Mouse (Mus musculus) liver, embryonic 11.5 days (tissue): Measurements from ENCODE around the gene Tesk1. TPM values are rescaled to one million over a fixed set of nuclear protein-coding genes. Genes with fewer than 3 reads are reported as not detected.

ENCODE experiments used
- ATAC-seq: fragments of 200-750 bp; cut with Nextera tagmentation; replicated peaks from 2 replicates; pipeline ENCODE4 v1.8.0; 2017; ENCODE audit warnings: moderate number of reproducible peaks, mild to moderate bottlenecking, moderate TSS enrichment, moderate library complexity; ENCODE audit not compliant: low FRiP score
- DNase-seq: peaks from one replicate; pipeline ENCODE4 v3.0.0-alpha.2; 2017; ENCODE audit warnings: low spot score
- H3K27ac ChIP-seq: fragments of 300-500 bp; sonication (generic); 2 replicates; pipeline ENCODE4 v1.5.1; 2014; ENCODE audit warnings: mild to moderate bottlenecking, low read depth, low read length, control low read depth
- H3K27me3 ChIP-seq: fragments of 300-500 bp; sonication (generic); replicated peaks from 2 replicates; pipeline ENCODE4 v1.6.1; 2014; ENCODE audit warnings: low read length, mixed read lengths; ENCODE audit not compliant: control insufficient read depth, insufficient read depth
- H3K36me3 ChIP-seq: fragments of 300-500 bp; sonication (generic); 2 replicates; pipeline ENCODE4 v1.6.1; 2014; ENCODE audit warnings: mild to moderate bottlenecking, low read length, moderate library complexity, mixed read lengths; ENCODE audit not compliant: control insufficient read depth, insufficient read depth
- H3K4me1 ChIP-seq: fragments of 300-500 bp; sonication (generic); replicated peaks from 2 replicates; pipeline ENCODE4 v1.6.1; 2014; ENCODE audit warnings: low read length, mixed read lengths; ENCODE audit not compliant: control insufficient read depth, insufficient read depth
- H3K4me2 ChIP-seq: fragments of 300-500 bp; sonication (generic); 2 replicates; pipeline ENCODE4 v1.6.1; 2014; ENCODE audit warnings: mild to moderate bottlenecking, control low read depth, moderate library complexity
- H3K4me3 ChIP-seq: fragments of 300-500 bp; sonication (generic); 2 replicates; pipeline ENCODE4 v1.5.1; 2014; ENCODE audit warnings: low read depth, low read length, control low read depth
- H3K9ac ChIP-seq: fragments of 300-500 bp; sonication (generic); 2 replicates; pipeline ENCODE4 v1.6.1; 2014; ENCODE audit warnings: low read depth, low read length, control low read depth
- H3K9me3 ChIP-seq: fragments of 300-500 bp; sonication (generic); 2 replicates; pipeline ENCODE4 v1.6.1; 2016; ENCODE audit warnings: low read length, inconsistent platforms, mixed read lengths; ENCODE audit not compliant: control insufficient read depth
- WGBS: fragments of 180-500 bp; shearing (Covaris S2); extraction: QIAGEN DNeasy Blood & Tissue Kit; methylation state at CpG from one replicate; pipeline ENCODE4 v1.1.7; 2014; 5-methylcytosine and 5-hydroxymethylcytosine counted together
- polyA plus RNA-seq: library from polyadenylated mRNA; unstranded; fragments of >200 nt; fragmentation: Nextera tagmentation; extraction: Ambion mirVana; gene quantifications from 2 replicates; pipeline ENCODE4 v1.2.1, GENCODE M21; 2014

The Tesk1 gene
- 4.3 TPM in 2 replicates for polyA plus RNA-seq

DNA sequence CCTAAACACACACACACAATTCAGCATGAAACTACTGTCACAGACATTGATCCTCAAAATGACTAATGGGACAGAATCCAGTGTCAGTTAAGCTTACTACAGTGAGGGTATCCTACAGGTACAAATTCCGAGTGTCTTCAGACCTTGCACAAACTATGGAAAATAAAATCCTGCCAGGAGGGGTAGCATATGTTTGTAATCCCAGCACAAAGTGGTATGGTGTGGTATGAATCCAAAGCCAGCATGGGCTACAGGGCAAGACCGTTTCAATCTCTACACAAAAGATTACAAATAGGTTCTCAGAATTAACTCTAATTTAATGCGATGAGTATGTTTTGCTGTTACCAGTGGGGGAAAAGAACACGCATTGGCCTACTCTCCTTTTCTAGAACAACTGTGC is at the start of gene Tesk1:
Tesk1 (plus strand) TSS at position 301 of the 400 bp plus-strand sequence.
- Histone ChIP-seq H3K4me3 (peak within 1 kb of the TSS; percentile 72), H3K4me1 (0 out of 2 replicates have a peak, but pooled peaks cover 8% of the 10 kb centered on the region), H3K9me3 (no peaks in the 10 kb centered on the region), H3K4me2 (peak within 1 kb of the TSS; percentile 88), H3K9ac (peak within 1 kb of the TSS; percentile 84), H3K36me3 (no peaks in the 10 kb centered on the region; the same call in 1 of the 2 replicates), H3K27ac (peak within 1 kb of the TSS; percentile 84), H3K27me3 (no peaks in the 10 kb centered on the region; the same call in none of the 2 replicates)
- ATAC-seq: no peak
- 26% methylated on average over 4 of the region's 4 CpGs for WGBS
- no peak for DNase-seq

- Histone ChIP-seq H3K36me3 (no peaks in the 10 kb centered on the region), H3K9me3 (no peaks in the 10 kb centered on the region), H3K27me3 (peaks cover 5% of the 10 kb centered on the region; the same call in 1 of the 2 replicates), H3K4me1 (peaks cover 8% of the 10 kb centered on the region; the same call in 1 of the 2 replicates), H3K4me2 (no peak overlapping the region), H3K4me3 (no peak overlapping the region), H3K27ac (peak overlapping the region; percentile 19; the same call in 1 of the 2 replicates), H3K9ac (no peak overlapping the region)
- no peak for DNase-seq
- WGBS: 46% methylated on average over 15 of the region's 15 CpGs
- ATAC-seq: no peak
Observed at GRCm38 (mm10) chr4:43394345-43394891, 47.3 kb upstream of the Tesk1 start.

DNA sequence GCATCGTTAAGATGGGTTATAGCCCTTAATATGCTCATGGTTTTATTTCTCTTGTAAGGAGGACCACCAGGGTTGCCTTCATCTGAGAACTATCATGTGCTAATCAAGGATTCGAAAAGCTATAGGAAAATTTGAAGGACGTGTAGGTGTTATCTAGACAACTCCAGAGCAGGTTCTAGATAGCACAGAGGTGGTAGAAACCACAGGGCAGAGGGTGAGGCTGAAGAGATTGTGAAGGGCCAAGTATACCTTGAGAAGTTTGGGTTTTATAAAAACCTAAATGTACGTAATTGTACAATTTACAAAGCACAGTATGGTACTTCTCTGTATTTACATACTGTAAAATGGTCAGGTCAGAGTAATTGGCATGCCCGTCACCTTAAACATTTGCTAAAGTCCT is 46.6 kb upstream of the Tesk1 start:
- DNase-seq (no peak), ATAC-seq (no peak)
- 74% methylated on average over 5 of the region's 5 CpGs for WGBS
- Histone ChIP-seq H3K27me3 (peaks cover 5% of the 10 kb centered on the region; the same call in 1 of the 2 replicates), H3K9me3 (no peaks in the 10 kb centered on the region), H3K4me1 (peaks cover 10% of the 10 kb centered on the region), H3K27ac (peak overlapping the region; percentile 19; the same call in 1 of the 2 replicates), H3K4me2 (no peak overlapping the region), H3K36me3 (no peaks in the 10 kb centered on the region), H3K9ac (no peak overlapping the region), H3K4me3 (no peak overlapping the region)

DNA sequence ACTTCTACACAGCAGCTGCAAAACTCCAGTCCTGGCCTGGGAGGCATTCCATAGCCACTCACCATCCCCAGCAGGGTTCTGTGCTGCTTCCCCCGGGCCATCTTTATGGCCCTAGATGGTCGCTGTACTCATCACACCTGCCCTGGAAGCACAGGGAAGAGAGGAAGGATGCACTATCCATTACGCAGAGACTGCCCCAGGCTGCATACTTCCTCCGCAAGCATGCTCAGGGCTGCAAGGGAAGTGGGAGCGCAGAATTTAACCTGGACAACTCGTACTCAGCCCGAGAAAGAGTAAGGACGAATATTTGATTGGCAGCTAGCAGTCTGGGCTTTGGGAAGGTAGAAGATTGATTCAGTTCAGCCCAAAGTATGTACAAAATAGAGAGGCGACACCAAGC is 45.9 kb upstream of the Tesk1 start:
- Histone ChIP-seq H3K4me2 (no peak overlapping the region), H3K9me3 (no peaks in the 10 kb centered on the region), H3K9ac (no peak overlapping the region), H3K4me3 (no peak overlapping the region), H3K27ac (no peak overlapping the region), H3K27me3 (peaks cover 5% of the 10 kb centered on the region; the same call in 1 of the 2 replicates), H3K36me3 (no peaks in the 10 kb centered on the region), H3K4me1 (peaks cover 10% of the 10 kb centered on the region)
- DNase-seq (no peak), ATAC-seq (no peak)
- WGBS: 65% methylated on average over 9 of the region's 9 CpGs

DNA sequence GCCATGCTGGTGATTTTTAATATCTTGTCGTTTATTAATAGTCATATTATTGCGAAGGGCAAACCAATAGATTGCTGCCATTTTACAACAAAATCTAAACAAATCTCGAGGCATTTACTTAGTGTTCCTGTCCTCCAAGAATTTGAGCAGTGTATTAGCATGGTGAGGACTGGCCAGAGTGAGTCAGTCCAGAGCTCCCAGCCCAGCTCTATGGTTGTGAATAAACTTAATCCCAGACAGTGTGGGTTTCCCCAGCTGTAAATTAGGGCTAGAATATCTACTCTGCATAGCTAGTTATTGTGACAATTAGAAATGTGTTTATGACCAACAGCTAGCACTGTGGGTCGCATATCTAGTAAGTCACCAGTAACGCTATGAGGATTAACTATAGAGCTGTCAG is 45.4 kb upstream of the Tesk1 start:
- peaks cover 5% of the 10 kb centered on the region; the same call in 1 of the 2 replicates for H3K27me3 ChIP-seq
- no peak overlapping the region for H3K4me3 ChIP-seq
- 79% methylated on average over 5 of the region's 5 CpGs for WGBS
- H3K9me3 ChIP-seq: no peaks in the 10 kb centered on the region
- H3K4me1 ChIP-seq: peaks cover 10% of the 10 kb centered on the region
- H3K9ac ChIP-seq: no peak overlapping the region
- no peaks in the 10 kb centered on the region for H3K36me3 ChIP-seq
- DNase-seq: no peak
- no peak overlapping the region for H3K4me2 ChIP-seq
- no peak for ATAC-seq
- H3K27ac ChIP-seq: no peak overlapping the region

- Histone ChIP-seq H3K27me3 (peaks cover 5% of the 10 kb centered on the region; the same call in 1 of the 2 replicates), H3K9me3 (no peaks in the 10 kb centered on the region), H3K4me3 (no peak overlapping the region), H3K9ac (no peak overlapping the region), H3K27ac (no peak overlapping the region), H3K36me3 (no peaks in the 10 kb centered on the region), H3K4me2 (no peak overlapping the region), H3K4me1 (peaks cover 10% of the 10 kb centered on the region)
- 73% methylated on average over 4 of the region's 4 CpGs for WGBS
- ATAC-seq (no peak), DNase-seq (no peak)
Observed at GRCm38 (mm10) chr4:43398014-43398413, 43.7 kb upstream of the Tesk1 start.

- H3K9ac ChIP-seq: no peak overlapping the region
- ATAC-seq: no peak
- H3K9me3 ChIP-seq: no peaks in the 10 kb centered on the region
- no peak overlapping the region for H3K4me3 ChIP-seq
- peaks cover 5% of the 10 kb centered on the region; the same call in 1 of the 2 replicates for H3K27me3 ChIP-seq
- no peak overlapping the region for H3K27ac ChIP-seq
- WGBS: 45% methylated on average over 17 of the region's 17 CpGs
- H3K36me3 ChIP-seq: no peaks in the 10 kb centered on the region
- no peak overlapping the region; the same call in 1 of the 2 replicates for H3K4me2 ChIP-seq
- peaks cover 10% of the 10 kb centered on the region for H3K4me1 ChIP-seq
- DNase-seq: no peak
Observed at GRCm38 (mm10) chr4:43398829-43399331, 42.9 kb upstream of the Tesk1 start.

GRCm38 (mm10) chr4:43399391-43400131 is 42.2 kb upstream of the Tesk1 start:
- ATAC-seq (no peak), DNase-seq (no peak)
- peaks cover 5% of the 10 kb centered on the region; the same call in 1 of the 2 replicates for H3K27me3 ChIP-seq
- H3K9me3 ChIP-seq: no peaks in the 10 kb centered on the region
- H3K4me1 ChIP-seq: peaks cover 8% of the 10 kb centered on the region; the same call in 1 of the 2 replicates
- H3K36me3 ChIP-seq: no peaks in the 10 kb centered on the region
- 73% methylated on average over 31 of the region's 31 CpGs for WGBS
- H3K4me2 ChIP-seq: no peak overlapping the region; the same call in 1 of the 2 replicates
- H3K9ac ChIP-seq: no peak overlapping the region
- H3K27ac ChIP-seq: no peak overlapping the region
- no peak overlapping the region for H3K4me3 ChIP-seq
